Mouse (Mus musculus): Measurements from ENCODE around the gene Mamdc2.

GRCm38 (mm10) chr19:23447988-23448497 lies at the start of gene Mamdc2:
- TF ChIP-seq CTCF (IDR thresholded peaks at IDR 0.05; ENCODE audit: low read depth), result no peak
- no peak for TF ChIP-seq EP300 (optimal IDR thresholded peaks at IDR 0.05)
